Mouse (Mus musculus) left cerebral cortex, postnatal 4 days (tissue): ENCODE data around the gene Mgat5. TPM values are rescaled to one million over a fixed set of nuclear protein-coding genes. Genes with fewer than 3 reads are reported as not detected.

Experiments
- DNase-seq: peaks from one replicate; pipeline ENCODE4 v3.0.0-alpha.2; 2022
- intact Hi-C: fragments of 180-260 bp; cut with DNase I; formaldehyde crosslinking; loops from one replicate; pipeline ENCODE4 v1.15.1; 2025
- total RNA-seq, 2 experiments: library from RNA; stranded (reverse); gene quantifications; 2 replicates each; pipeline ENCODE4 v1.2.3; 2021

Mgat5 gene
- total RNA-seq, 2 experiments from 2014 or later: 48.2 to 48.9 TPM

- DNase-seq: no peak
- intact Hi-C loops: no loop called here
Measured at GRCm38 (mm10) chr1:127482911-127483310, 278.1 kb downstream of the Mgat5 start.

- DNase-seq: no peak
- intact Hi-C loops: no loop called here
Measured at GRCm38 (mm10) chr1:127484188-127484587, 279.4 kb downstream of the Mgat5 start.

GRCm38 (mm10) chr1:127484826-127485225 is 280.0 kb downstream of the Mgat5 start:
- peak; percentile 57 for DNase-seq
- intact Hi-C loops: no loop called here

GRCm38 (mm10) chr1:127487161-127487560 is 282.3 kb downstream of the Mgat5 start:
- DNase-seq: peak; percentile 40
- intact Hi-C loops: no loop called here

GRCm38 (mm10) chr1:127496737-127497543 is 292.1 kb downstream of the Mgat5 start:
- DNase-seq: peak; percentile 41
- intact Hi-C loops: no loop called here

GRCm38 (mm10) chr1:127498746-127499145 is 293.9 kb downstream of the Mgat5 start:
- DNase-seq: no peak
- intact Hi-C loops: no loop called here

GRCm38 (mm10) chr1:127500219-127500618 is 295.4 kb downstream of the Mgat5 start:
- intact Hi-C loops: loop anchor here (2.0 to 5.0 kb wide), 2 partner anchors 177 to 265 kb away; partner anchors contain the start of gene Tmem163
- DNase-seq: peak; percentile 90

GRCm38 (mm10) chr1:127500701-127501100 is 295.9 kb downstream of the Mgat5 start:
- no peak for DNase-seq
- intact Hi-C loops: loop anchor here (2.0 to 5.0 kb wide), 2 partner anchors 177 to 264 kb away; partner anchors contain the start of gene Tmem163

GRCm38 (mm10) chr1:127507042-127507650 is 302.3 kb downstream of the Mgat5 start:
- DNase-seq: no peak
- intact Hi-C loops: no loop called here

- no peak for DNase-seq
Measured at GRCm38 (mm10) chr1:127508067-127508739, 303.4 kb downstream of the Mgat5 start.

GRCm38 (mm10) chr1:127508921-127509320 is 304.1 kb downstream of the Mgat5 start:
- no peak for DNase-seq
- intact Hi-C loops: no loop called here

More at GRCm38 (mm10) chr1:127508067-127508739, 303.4 kb downstream of the Mgat5 start:
- intact Hi-C loops: no loop called here

GRCm38 (mm10) chr1:127511362-127511761 is 306.5 kb downstream of the Mgat5 start:
- intact Hi-C loops: no loop called here
- DNase-seq: no peak

- intact Hi-C loops: no loop called here
- no peak for DNase-seq
Measured at GRCm38 (mm10) chr1:127512709-127513108, 307.9 kb downstream of the Mgat5 start.

- intact Hi-C loops: no loop called here
- DNase-seq: no peak
Measured at GRCm38 (mm10) chr1:127513140-127513539, 308.3 kb downstream of the Mgat5 start.

- no peak for DNase-seq
- intact Hi-C loops: no loop called here
Measured at GRCm38 (mm10) chr1:127513664-127514063, 308.8 kb downstream of the Mgat5 start.

GRCm38 (mm10) chr1:127514479-127514878 is 309.7 kb downstream of the Mgat5 start:
- intact Hi-C loops: no loop called here
- DNase-seq: no peak

GRCm38 (mm10) chr1:127514888-127515287 is 310.1 kb downstream of the Mgat5 start:
- no peak for DNase-seq
- intact Hi-C loops: no loop called here

- no peak for DNase-seq
- intact Hi-C loops: no loop called here
Measured at GRCm38 (mm10) chr1:127523364-127523763, 318.5 kb downstream of the Mgat5 start.

- DNase-seq: peak; percentile 66
- intact Hi-C loops: no loop called here
Measured at GRCm38 (mm10) chr1:127530849-127531580, 326.2 kb downstream of the Mgat5 start.

- no peak for DNase-seq
- intact Hi-C loops: no loop called here
Measured at GRCm38 (mm10) chr1:127531723-127532122, 326.9 kb downstream of the Mgat5 start.

- DNase-seq: no peak
- intact Hi-C loops: no loop called here
Measured at GRCm38 (mm10) chr1:127536448-127536847, 331.6 kb downstream of the Mgat5 start.
